Mouse (Mus musculus) MEL-GATA-1-ER (cell line): ENCODE data around the gene Sf3a1.
A peak's percentile ranks its signal among the peaks of the same experiment; 100 is the strongest.

Experiments used
- DNase-seq: peaks from one replicate; pipeline ENCODE4 v3.0.0-alpha.2; 2012; ENCODE audit warnings: low read depth; ENCODE audit errors: extremely low read depth

The Sf3a1 gene

DNA sequence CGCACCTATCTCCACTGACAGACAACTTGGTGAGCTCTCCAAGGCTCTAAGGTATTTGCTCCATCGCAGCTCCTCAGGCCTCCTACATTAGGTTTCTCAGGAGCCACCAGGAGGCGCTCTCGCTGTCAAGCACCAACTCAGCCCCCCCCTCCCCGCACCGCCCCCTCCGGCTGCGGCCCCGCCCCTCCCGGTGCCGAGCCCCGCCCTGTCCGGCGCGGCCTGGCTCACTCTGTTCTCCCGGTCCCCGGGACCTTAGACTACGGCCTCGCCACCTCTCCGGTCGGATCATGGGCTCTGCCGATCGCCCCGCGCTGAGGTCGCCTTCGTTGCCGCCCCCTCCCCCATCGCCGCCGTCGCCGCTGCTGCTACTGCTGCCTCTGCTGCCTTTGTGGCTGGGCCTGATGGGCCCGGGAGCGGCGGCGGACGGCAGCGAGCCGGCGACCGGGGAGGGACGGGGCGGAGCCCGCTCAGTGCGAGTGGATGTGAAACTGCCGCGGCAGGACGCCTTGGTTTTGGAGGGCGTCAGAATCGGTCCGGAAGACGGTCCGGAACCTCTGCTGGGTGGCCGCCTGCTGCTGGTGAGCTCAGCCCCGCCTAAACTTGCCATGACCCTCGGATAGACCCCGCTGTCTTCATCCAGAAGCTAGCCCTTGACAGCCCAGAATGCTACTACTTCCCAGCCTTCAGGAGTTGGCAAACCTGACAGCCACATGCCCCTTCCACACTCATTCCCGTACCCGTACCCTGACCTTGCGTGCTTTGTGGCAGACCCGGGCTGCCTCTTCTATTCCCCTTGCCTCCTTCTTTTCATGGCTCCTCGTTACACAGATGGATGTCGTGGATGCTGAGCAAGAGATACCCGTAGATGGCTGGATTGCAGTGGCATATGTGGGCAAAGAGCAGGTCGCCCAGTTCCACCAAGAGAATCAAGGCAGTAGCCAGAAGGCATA is 24.9 kb upstream of the Sf3a1 start, which contains the start of gene Rnf215:
Gene Rnf215, plus strand, starts transcription at position 217 of the 950 bp plus-strand sequence.
- peak; percentile 63 for DNase-seq

DNA sequence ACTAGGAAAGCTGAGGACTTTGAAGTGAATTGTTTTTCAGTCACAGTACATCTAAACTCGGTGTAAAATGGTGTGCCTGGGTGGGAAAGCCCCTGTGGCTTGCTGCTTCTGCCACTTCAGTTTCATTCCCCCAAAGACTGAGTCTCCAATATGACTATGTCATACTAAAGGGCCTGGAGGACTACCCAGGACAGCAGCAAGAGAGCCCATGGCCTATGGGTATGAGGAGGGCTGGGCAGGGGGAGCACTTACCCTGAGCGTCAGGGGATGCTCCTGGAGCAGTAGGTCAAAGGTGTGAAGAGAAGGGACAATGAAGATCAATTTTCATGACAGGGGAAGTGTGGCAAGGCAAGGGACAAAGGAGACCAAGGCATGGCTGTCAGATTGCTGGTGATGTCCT is 21.2 kb upstream of the Sf3a1 start:
- no peak for DNase-seq

DNA sequence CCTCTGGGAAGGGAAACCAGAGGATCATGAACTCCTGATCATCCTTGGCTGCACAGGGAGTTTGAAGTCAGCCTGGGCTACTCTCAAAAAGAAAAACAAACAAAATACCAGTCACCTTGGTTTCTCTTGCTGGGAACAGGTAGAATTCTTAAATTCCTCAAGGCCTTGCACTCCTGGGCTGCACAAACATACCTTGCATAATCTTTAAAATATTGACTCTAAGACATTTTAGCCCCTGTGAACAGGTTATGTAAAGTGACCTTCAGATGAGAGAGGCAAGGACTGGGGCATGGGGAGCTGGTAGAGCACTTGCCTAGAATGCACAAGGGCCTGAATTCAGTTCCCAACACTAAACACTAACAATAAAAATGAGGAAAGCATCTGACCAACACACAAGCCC is 18.6 kb upstream of the Sf3a1 start:
- DNase-seq, result no peak

DNA sequence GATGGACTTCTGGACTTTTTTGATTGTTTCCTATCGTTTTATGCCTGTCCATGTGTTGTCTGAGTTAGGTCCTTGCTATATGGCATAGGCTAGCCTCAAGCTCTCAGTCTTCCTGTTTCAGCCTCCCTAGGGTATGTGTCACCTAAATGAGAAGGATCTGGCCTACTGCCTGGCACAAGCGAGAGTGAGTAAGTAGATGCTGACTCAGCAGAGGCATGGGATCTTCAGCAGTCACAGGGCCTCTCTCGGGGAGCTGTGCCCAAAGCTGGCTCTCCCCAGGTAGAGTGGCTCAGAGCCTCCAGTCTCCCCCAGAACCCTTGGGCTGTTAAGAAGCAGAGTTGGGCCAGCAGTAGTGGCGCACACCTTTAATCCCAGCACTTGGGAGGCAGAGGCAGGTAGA is 17.8 kb upstream of the Sf3a1 start:
- DNase-seq, result no peak

DNA sequence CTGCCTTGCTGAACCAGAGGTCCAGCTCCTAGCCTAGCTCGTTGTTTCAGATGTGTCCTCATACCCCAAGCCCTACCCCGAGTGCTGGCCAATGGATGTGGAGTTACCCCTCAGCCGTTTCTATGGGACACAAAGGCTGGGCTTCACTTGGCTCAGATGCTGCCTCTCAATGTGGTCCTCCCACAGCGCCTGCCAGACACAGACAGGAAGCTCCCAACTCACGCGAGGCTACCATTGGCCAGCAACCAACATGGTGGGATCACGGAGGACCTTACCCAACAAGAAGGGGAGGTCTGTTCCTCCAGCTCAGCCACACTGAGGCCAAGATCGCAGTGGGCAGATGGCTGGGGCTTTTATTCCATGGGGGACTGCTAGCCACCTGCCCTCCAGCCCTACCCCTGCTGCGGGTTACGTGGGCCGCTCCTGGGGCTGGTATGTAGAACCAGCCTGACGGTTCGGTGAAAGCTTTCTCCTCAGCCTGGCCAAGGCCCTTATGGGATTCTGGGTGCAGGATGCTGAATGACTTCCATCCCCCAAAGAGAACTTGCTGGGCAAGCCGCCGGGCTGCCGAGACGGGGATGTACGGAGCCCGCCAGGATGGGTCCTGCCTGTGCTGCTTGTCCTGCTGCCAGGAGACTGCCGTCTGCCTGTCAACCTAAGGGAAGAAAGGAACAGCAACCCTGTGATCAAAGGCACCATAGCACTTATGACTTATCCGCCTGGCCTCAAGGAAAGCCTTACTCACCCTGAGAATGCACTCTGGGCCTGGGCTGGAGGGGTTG is 16.7 kb upstream of the Sf3a1 start:
- no peak for DNase-seq

DNA sequence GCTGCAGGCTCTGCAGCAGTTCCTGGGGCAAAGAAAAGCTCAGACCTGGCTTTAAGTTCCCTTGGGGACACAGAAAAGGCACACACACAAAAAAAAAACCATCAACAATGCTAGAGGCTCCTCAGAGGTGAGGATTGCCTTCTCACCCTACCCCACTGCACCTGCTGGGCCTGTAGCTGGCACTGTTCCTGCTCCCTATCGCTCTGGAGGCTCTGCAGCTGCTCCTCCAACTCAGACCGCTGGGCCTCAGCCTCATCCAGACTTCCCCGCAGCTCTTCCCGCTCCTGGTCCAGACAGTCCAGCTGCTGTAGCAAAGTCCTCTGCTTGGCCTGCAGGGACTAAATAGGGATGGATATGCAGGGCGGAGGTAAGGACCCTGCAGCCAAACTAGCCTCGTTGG is 13.8 kb upstream of the Sf3a1 start:
- no peak for DNase-seq

DNA sequence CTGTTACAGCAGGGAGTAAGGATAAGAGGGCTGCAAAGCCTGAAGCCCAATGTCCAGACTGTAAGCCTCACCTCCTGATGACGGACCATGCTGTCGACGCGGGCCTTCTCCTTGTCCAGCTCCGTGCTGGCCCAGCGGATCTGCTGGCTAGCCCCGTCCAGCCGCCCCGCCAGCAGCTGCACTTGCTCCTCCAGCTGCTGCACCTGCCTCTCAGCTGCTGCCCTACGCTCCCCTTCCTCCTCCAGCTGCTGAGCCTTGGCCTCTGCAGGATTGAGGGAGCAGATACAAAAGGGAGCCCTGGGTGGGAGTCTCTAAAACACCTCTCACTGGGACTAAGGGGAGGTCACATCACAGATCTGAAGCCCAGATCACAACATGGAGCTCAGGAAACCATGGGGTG is 13.1 kb upstream of the Sf3a1 start:
- DNase-seq, result no peak

DNA sequence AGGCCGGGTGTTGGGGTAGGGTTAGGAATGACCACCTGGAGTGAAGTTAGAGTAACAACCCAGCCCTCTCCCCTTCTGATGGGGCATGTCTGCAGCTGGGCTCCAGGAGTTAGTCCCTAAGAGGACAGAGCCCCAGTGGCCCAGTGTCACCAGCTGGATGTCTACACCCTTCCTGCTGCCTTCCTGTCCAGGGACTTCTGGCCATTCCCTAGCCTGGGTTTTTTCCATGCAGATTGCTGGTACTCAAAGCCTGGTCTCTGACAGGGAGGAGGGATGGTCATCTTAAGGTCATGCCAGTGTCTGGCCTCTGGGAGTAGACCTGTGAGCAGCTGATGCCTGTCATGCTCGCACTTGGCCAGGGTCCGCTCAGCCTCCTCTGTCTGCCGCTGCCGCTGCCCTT is 12.0 kb upstream of the Sf3a1 start:
- DNase-seq, result no peak

DNA sequence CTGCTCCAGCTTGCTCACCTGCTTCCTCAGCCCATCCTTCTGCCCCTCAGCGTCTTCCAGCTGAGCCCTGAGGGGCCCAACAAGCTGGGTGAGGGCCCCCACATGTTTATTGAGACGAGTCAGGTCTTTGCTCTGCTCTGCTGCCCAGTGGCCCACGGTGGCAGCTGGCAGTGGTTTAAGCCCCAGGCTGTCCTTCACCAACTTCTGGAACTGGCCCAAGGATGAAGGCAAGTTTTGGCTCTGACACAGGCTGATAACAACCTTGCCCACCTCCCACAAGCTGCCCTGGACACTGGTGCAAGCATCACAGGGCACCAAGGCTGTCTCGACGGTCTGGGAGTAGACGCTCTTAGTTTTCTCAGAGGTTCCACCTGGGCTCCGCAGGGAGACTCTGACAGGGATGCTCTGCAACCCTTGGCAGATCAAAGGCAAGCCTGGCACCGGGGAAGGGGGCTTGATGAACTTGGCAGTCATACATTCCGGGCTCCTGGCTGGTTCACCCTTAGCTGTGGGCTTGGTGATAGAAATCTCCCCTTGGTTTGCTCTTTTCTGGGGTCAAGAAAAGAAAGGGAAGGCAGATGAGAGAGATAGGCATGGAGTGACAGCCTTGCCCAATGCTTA is 11.5 kb upstream of the Sf3a1 start:
- no peak for DNase-seq

DNA sequence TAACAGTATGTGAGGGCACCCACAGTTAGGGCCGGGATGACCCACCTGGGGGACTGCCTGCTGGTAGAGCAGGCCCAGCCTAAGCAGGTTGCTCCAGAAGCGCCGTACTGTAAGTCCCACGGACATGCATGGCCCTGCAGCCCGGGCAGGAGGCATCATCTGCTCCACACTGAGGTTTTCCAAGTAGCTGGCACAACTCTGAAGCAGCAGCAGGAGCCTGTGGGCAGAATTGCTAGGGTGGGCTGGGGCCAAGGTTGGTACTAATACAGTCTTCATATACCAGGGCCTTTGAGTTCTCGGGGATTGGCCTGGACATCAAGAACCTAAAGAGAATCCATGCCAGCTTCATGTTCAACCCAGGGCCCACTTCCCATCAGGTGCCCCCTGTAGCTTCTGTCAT is 10.3 kb upstream of the Sf3a1 start:
- no peak for DNase-seq

DNA sequence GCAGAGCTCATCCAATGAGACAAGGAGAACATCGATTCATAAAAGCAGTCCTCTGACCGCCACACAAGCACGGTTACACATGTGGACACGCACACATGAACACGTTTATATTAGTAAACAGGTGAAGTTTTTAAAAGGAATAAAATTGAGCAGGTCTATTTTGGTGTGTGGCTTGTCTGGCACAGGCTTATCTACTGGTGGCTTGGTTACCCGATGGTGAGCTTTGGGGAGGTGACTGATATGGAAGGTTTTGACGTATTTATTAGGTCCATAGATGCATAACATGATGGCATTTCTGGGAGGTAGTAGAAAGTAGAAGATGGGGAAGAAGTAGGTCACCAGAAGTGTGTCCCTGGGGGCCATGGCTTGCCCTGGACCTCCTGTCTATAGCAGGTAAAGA is 6.5 kb upstream of the Sf3a1 start:
- DNase-seq, result no peak

DNA sequence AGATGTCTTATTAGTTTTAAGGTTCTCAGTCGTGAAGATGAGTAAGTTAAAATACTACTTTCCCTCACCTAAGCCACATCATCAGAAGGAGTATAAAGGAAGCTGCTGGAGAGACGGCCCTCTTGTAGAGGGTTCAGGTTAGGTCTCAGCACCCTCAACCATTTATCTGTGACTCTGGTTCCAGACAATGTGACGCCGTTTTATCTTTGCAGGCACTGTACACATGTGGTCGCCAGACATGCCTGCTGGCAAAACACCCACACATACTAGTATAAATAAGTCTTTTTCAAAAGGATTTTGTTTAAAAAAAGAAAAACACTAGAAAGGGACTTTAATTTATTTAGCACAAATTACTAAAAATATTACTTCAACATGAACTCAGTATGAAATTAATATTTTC is 4.5 kb upstream of the Sf3a1 start:
- no peak for DNase-seq

DNA sequence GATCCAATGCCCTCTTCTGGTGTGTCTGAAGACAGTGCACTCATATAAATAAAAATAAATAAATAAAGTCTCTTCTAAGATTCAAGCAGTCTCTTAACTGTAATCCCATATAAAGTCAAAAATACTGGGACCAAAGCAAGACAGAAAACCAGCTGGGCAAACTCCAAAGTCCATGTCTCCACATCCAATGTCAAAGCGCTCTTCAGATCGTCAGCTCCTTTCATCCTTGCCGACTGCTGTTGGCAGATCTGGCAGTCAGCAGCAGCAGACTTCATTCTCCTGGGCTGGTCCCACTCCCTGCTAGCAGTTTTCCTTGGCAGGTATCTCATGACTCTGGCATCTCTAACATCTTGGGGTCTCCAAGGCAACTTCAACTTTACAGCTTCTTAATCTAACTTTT is 1.5 kb upstream of the Sf3a1 start:
- no peak for DNase-seq

DNA sequence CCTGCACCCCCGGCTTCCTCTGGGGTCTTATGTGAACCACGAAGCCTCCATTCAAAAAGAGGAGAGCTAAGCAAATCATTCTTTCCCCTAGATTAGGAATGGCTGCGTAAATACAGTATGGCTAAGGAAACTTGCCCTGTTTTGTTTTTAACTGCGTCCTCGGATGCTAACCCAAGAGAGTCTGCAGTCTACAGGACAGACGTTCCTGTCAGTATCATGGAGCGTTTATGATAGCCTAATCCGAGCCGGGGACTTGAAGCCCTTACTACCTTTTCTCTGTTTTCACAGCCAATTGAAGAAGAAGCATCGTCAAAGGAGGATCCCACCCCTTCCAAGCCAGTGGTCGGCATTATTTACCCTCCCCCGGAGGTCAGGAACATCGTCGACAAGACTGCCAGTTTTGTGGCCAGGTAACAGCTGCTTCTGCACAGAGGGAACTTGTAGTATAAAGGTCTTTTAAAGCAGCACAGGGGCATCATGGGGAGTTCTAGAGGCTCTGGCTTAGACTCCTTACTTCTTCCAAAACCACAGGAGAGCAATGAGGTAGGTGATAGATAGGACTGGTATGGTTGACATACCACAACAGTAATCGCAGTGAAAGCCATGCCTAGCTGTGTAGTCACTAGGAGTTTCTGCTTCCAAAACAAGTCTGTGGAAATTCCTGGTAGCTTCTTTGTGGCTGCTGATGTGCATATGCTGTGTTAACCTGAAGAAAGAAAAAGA is 769 bp downstream of the Sf3a1 start:
- peak; percentile 19 for DNase-seq

DNA sequence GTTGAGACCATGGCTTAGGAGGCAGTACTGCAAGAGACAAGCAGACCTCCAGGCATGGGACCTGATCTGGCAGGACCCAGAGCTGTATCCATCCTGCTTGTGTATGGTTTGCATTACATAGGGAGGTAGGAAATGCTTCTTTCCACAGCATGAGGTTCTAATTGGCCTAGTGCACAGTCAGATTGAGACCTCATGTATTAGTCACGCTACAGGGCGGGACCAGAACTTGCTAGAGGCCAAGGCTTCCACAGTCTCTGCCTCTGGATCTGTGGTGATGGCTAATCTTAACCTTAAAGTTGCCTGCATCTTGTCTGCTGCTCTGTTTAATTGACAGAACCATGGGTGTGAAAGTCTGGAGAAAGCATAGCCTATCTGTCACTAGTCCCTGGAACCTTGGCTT is 4.6 kb downstream of the Sf3a1 start:
- no peak for DNase-seq

DNA sequence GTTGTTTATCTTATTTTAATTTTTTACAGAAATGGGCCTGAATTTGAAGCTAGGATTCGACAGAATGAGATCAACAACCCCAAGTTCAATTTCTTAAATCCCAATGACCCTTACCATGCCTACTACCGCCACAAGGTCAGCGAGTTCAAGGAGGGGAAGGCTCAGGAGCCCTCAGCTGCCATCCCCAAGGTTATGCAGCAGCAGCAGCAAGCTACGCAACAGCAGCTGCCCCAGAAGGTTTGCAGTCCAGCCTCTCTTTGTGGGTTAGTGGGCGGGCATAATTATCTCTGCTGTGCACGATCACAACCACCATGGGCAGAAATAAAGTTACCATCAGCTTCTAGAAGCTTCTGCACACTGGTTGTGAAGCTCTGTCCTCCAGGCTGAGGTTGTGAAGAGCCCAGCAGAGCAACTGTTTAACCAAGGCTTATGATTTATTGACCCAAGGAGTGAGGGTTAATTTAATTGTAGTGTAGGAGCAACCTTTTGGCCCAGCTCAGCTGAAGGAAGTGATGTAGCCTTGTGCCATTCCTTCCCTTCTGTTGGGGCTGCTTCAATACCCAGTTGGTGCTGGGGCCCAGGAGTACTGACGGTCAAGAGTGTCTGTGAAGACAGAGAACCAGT is 6.4 kb downstream of the Sf3a1 start:
- no peak for DNase-seq

DNA sequence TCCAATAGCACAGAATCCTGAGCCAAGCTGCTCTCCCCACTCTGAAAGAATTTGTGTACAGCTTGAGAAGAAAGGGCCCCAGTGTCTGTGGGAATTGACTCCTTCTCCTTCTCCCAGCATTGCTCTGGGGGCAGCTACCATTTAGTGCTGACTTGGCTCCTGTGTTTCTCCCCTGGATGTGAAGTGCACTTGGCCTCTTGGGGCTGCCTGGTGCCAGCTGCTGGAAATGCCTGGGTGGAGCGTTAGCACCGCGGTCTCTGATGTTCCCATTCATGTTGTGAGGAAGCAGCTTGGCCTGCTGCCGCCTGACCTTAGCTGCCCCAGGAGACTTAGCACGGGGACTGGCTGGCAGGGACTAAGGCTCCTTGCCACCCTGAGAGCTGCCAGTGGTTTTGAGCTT is 14.4 kb downstream of the Sf3a1 start:
- DNase-seq, result no peak

DNA sequence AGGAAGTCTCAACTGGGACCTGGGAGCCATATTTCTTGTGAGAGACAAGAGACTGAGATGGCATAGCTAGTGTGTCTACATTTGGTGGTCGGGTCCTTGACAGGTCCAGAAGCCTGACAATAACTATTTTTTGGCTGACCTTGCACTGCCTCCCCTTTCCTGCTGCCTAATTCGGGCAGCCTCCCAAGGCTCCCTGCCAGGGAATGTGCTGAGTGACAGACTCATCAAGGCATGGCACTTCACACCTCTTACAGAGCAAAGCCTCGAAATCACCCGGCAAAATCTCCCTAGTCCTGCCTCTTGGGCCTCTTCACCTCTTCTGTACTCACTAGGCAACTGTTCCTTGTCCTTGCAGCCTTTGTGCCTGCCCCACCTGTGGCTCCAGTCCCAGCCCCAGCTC is 17.6 kb downstream of the Sf3a1 start:
- DNase-seq, result no peak

DNA sequence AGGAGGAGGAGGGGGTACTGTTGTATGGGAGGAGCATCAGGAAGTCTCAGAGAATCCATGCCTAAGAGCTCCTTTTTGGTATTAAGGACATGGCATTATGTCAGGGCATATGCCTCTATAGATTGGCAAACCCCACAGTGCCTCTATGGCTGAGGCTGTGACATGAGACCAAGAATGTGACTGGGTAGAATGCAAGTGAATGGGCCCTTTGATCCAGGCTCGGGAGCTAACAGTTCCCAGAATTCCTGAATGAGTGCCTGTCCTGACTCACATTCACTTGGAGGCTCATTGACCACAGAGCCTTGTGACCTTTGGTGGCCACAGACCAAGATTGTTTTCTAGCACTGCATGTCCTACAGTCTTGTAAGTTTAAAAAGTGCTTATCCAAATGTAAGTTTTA is 21.9 kb downstream of the Sf3a1 start:
- no peak for DNase-seq

DNA sequence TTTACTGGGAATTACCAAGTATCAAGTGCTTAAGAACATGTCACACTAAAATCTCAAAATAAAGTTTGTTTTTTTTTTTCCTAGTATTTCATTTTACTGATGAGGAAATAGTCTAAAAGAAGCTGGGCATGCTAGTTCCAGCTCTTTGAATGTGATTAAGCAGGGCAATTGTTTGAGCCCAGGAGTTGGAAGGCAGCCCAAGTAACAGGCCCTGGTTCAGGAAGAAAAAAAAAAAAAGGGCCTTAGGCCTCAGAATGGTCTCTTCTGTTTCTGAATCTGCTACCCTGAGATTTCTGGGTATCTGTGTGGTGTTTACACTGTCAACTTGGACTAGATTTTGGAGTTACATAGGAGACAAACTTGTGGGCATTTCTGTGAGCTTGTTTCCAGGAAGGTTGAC is 23.4 kb downstream of the Sf3a1 start:
- no peak for DNase-seq
